ENCODE assay signal across 19 mouse cellular contexts in genomic region chr11:108273415-108273965, GRCm38 (mm10).
A peak's percentile ranks its signal among the peaks of the same experiment; 100 is the strongest.
DNase-seq lines count a peak whose midpoint lies in the region; TF ChIP-seq lines count a peak whose summit lies in the region.
"Had no signal": no experiment of that assay in that cellular context is flagged by ENCODE, and none has a peak within 500 bp of the region (broad histone marks: within the 10 kb centered on the region; RNA-seq: fewer than 3 reads in every experiment).

No protein-coding gene starts in this region.

- no peak overlapping the region for H3K4me3 ChIP-seq in left cerebral cortex, adult 2 months
- H3K4me3 ChIP-seq: embryonic facial prominence, embryonic 12.5 days; hindbrain, embryonic 15.5 days; midbrain, embryonic 12.5 days; stomach, embryonic 15.5 days had no signal

- intact Hi-C loops in left cerebral cortex, adult 2 months (cut with DNase I): no loop called here
- intact Hi-C loops in left cerebral cortex, postnatal 10 days (cut with DNase I): no loop called here

- DNase-seq in left cerebral cortex, adult 2 months (ENCODE audit: extremely low spot score in 1 of 2, low spot score in 2 of 2): no peak
- no peak for DNase-seq in left cerebral cortex, postnatal 10 days (ENCODE audit: extremely low spot score in 1 of 2, low spot score in 2 of 2)
- DNase-seq in CD4-positive, CD25-positive, alpha-beta regulatory T cell, adult 2 months (ENCODE audit: low read depth, low spot score): peak; percentile 81
- peak; percentile 66 for DNase-seq in T-cell, adult 2 months (ENCODE audit: low spot score)
- DNase-seq in thymus, postnatal 10 days (ENCODE audit: low spot score in 2 of 2): peak; percentile 18
- DNase-seq in layer of hippocampus, postnatal 10 days (ENCODE audit: low spot score in 2 of 2): no peak
- no peak for DNase-seq in kidney, adult 18-20 months
- DNase-seq: adrenal gland, adult 8-10 months; gastrocnemius, postnatal 14 days; heart, postnatal 36 days; kidney, adult 2 months; kidney, postnatal 14 days; liver; lung, adult 2 months; lung, postnatal 4 days had no signal

- peak overlapping the region; percentile 15; the same call in 1 of the 2 replicates for H3K27ac ChIP-seq in left cerebral cortex, adult 2 months
- H3K27ac ChIP-seq: embryonic facial prominence, embryonic 12.5 days; hindbrain, embryonic 15.5 days; midbrain, embryonic 12.5 days; stomach, embryonic 15.5 days had no signal

- TF ChIP-seq CTCF in left cerebral cortex, adult 2 months (IDR thresholded peaks at IDR 0.05): no peak

Comparison
In these comparisons a context has a peak if more than half of its experiments do, and no peak if none do; other contexts are left out.
1. DNase-seq: peak in CD4-positive, CD25-positive, alpha-beta regulatory T cell, adult 2 months (single experiment), T-cell, adult 2 months (single experiment) and thymus, postnatal 10 days (2 of 2); none in left cerebral cortex, adult 2 months (0 of 2), left cerebral cortex, postnatal 10 days (0 of 2), layer of hippocampus, postnatal 10 days (0 of 2) and kidney, adult 18-20 months (single experiment).